Mouse (Mus musculus) layer of hippocampus, adult 11-12 months (tissue): ENCODE measurements around the gene Smagp.

Experiments
- DNase-seq: peaks from one replicate; pipeline ENCODE4 v3.0.0; 2022; ENCODE audit warnings: low spot score

Smagp gene

DNA sequence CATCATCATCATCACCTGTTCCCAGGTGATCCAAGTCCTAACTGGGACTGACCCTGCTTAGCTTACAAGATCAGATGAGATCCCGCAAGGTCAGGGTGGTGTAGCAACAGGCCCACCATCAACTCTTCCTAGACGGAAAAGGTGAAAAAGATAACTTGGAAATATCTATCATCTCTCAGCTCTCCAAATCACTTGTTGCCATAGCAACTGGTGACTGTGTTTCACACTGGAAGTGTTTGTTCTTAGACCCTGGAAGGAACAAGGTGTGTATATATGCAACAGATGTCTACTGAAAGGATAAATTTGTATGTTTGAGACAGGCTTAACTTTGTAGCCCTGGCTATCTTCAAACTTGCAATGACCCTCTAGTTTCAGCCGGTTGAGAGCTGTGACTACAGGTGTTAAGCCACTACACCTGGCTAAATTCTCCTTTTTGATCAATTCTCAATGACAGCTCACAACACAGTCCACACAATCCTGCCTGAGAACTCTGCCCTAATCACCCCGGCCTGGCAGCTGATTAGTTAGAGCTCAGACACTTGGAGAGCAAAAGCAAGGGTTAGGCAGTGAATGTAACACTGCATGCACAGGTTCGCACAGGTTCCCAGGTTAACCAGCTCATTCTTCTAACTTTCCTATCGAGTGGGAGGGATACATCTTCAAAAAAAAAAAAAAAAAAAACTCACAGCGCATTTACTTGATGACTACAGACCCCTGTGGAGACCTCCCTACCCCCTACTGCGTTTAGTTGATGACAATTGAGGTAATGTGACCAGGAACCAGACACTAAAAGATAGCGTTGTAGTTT lies 28.9 kb upstream of the Smagp start:
- no peak for DNase-seq

DNA sequence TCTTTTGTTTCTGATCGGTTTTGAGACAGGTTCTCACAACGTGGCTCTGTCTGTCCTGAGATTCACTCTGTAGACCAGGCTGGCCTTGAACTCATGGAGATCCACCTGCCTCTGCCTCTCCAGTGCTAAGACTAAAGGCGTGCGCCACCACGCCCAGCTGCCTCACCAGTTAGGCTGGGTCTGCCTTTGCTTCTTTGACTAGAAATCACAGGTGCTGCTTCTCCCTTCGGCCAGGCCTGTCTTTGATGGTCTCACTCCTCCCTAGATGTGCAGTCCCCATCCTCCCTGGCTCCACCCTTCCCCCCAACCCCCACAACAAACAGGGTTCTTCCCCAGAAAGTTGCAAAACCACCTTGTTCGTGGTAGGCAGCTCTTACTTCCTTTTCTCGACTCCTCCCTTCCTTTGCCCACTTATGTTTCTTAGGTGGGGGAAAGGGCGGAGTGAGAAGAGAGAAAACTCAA lies 28.1 kb upstream of the Smagp start:
- no peak for DNase-seq

DNA sequence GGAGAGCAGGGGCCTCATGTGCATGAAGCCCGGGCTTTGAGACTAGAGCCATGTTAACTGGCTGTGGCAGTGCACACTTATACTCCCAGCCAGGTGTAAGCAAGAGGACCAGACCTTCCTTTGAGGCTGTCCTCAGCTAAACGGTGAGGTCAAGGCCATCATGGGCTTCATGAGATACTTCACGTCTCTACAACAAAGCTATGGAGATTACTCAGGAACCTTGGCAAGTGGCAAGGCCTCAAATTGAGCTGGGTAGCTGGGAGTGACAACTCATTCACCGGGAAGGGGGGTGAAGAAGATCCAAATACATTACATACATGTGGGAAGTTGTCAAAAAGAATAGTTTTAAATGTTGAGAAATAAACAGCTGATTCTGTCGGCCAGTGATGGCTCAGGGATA lies 24.1 kb upstream of the Smagp start:
- DNase-seq = no peak

DNA sequence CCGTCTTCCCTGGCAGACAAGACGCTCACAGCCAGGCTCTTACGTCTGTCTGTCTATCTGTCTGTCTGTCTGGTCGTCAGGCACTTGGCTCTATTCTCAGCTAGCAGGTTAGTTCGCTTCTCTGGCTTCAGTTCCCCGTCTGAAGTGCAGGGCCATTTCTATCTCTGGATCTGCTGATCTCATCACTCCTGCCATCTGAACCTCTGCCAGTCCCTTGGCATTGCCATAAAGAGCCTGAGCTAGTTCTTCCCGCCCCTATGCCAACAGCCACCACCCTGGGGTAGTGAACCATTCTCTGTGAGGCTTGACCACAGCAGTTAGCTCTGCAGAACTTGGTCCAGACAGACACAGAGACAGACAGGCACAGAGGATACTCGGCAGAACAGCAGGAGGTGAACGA lies 23.6 kb upstream of the Smagp start:
- DNase-seq = peak; percentile 59

DNA sequence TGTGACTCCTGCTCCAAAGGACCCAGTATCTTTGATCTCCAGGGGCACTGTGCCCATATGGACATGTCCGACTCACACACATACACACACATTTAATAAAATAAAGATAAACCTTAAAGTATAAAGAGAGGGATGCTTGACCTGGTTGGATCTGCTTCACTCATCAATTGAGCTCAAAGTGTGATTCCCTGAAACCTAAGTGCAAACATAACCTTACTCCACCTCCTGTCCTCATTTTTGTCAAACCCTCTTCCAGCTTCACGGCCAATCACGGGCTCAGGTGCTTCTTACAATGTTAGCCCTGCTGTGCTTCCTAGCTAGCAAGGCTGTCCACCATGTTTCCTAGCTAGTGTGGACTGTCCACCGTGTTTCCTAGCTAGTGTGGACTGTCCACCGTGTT lies 18.5 kb upstream of the Smagp start:
- DNase-seq = no peak

DNA sequence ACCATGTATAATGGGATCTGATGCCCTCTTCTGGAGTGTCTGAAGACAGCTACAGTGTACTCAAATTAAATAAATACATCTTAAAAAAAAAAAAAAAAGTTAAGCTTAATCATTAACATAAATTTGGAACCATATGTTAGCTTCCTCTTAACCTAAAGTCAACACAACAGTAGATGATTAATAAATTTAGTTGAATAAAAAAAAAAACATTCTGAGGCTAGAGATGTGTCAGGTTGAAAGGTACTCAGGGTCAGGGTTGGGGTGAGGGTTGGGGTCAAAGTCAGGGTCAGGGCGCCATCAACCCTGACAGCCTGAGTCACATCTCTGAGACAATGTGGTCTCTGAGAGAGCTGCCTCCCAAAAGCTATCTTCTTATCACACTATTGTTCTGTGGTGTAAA lies 17.5 kb upstream of the Smagp start:
- no peak for DNase-seq

DNA sequence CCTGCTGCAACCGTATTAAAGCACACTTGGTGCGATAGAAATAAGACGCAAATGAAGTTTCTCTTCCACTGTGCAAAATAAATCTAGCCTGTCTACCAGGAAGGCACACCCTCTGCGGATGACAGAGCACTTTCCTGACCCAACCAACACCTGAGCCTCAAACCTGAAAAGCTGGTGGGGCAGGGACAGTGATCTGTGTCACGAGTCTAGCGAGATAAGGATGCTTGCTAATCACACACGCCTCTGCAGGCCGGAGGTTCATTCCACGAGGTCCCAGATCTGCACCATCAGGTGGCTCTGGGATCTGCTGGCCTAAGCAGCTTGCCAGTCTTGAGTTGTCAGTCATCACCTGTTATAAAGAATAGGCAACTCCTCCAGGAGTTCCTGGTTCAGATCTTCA lies 14.9 kb upstream of the Smagp start:
- no peak for DNase-seq

DNA sequence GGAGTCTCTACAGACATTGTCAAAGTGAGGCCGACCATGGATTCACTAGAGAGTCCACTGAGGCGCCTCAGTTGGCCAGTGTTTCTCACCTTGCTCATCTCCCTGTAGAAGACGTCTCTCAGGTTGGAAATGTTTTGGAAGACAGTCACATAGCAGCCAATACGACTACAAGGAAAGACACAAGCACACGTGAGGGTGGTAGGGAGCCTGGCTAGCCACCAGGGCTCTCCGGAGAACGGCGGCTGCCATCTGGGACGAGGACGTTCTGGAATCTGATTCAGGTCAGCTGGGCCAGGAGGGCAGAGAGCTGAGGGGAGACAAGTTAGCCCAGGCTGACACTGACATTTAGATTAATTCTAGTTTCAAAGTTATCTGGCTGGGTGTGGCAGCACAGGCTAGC lies 13.4 kb upstream of the Smagp start:
- DNase-seq = no peak

DNA sequence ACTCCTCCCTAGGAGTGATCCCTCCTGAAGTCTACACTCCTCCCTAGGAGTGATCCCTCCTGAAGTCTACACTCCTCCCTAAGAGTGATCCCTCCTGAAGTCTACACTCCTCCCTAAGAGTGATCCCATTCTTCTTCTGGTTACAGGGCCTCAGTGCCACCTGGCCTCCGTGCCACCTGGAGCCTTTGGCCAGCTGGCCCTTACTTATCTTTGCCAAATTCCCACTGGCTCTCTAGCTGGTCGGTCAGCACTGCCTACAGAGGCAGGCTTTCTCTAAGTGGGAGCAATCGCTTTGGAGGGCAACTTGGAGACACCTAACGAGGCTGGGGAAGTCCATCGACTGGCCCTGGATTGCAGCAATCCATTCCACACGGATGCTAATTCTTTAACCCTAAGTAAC lies 9.4 kb upstream of the Smagp start:
- DNase-seq = no peak

DNA sequence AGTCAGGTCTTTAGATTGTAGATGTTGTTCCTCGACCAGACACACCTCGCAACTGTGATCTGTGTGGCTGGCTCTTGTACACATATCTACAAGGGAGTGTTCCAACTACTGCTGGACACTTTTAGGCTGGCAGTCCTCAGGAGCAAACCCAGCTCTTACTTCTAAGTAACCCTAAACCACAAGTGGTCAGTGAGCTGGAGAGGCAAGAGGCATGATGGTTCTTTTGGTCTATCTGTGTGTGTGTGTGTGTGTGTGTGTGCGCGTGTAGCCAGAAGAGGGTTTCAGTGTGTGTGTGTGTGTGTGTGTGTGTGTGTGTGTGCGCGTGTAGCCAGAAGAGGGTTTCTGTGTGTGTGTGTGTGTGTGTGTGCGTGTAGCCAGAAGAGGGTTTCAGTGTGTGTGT lies 5.7 kb upstream of the Smagp start:
- no peak for DNase-seq

DNA sequence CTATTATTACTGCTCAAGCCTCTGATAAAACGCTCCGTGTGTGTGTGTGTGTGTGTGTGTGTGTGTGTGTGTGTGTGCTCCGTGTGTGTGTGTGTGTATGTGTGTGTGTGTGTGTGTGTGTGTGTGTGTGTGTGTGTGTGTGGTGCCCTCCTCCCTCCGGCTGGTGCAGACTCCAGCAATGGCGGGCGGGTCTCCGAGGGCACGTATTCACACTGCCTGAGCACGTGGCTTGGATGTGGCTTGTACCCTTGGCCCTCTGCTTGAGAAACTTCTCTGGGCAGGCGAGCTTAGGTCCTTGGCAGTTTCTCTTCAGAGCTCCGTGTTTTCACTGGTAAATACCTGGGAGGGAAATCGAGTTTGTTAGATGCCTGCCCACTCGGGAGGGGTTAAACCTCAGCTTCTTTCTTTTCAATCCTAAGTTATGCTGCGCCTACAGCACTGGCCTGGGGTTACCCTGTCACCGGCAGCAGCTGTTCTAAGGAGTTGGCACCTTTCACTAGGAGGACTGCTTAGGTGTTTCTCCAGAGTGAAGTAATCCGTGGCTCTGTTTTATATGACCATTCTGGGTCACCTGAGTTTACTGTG lies 4.6 kb upstream of the Smagp start:
- no peak for DNase-seq

DNA sequence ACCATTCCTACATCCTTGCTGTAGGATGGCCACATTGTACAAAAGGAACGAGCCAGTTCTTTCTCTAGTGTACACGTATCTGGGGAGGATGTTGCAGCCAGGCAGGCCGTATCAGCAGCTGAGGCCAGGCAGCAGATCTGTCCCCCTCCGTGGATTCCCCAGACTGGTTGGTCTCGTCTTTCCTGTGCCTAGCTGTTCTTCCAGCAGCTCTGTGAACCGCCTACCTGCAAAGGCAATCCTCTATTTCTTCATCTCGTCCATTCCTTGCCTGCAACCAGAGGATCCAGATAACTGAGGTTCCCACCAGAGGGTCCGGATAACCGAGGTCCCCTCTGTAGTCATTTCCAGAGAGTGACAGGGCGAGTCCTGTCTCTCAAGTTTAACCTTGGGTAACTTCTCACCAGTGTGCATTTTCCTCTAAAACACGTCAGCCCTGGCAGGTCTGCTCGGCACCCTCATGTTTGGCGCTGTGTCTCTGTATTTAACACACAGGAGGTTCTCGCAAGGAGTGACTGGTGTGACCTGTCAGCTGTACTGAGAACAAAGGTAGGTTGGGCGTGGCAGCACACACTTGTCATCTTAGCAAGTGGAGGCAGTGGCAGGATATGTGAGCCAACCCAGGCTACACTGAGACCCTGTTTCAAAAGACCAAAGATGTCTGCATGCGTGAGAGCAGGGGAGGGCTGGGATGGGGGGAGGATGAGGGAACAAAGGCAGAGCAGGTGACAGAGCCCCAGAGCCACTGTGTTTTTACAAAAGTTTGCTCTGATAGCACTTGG lies 3.4 kb upstream of the Smagp start:
- DNase-seq = no peak

DNA sequence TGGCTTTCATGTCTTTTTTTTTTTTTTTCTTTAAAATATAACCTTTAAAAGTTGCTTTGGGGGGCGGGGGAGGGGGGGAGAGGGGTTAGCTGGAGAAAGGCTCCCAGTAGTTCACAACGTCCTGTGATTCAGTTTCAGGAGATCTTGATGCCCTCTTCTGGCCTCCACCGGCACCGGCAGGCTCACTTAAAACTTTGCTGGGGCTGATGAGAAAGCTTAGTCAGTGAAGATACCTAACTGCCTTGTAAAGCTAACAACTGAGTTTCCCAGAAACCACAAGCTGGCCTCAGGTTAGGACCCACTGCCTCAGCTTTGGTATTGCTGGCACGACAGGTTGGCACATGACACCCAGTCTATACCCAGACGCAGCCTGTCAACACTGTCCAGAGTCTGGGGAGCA lies 921 bp upstream of the Smagp start:
- DNase-seq = no peak

DNA sequence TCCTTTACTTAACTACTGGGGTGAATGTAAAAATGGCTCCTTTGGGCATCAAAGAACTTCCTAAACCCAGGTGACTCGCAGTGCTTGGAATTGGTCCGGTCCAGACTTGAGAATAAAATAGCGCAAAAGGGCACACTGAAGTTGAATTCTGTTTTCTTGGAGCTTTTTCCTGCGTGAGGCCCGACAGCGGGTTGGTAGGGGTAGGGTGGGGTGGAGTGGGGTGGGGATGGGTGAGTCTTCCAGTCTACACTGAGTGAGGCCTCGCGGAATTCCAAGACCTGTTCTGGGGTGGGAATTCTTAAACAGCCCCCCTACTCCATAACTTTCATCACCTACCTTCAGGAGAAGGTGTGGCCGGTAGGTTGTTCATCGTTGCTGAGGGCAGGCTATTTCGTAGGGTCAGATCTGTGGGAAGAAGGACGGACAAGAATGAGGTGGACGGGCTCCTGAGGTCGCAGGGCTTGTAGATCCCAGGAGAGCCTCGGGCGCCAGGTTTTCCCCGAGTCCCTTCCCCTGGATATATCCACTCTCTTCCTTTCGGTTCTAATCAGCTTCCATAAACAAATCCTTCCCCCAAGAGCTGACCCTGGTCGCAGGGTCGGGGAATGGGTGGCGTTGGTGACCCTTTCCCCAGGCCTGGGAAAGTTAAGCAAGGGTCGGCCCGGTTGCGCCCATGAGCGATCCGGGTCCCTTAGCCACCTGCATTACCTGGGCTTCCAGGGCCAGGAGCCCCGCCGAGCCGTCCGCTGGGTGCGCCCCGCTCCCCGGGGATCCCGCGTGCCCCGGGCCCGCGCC lies 692 bp downstream of the Smagp start:
- no peak for DNase-seq

DNA sequence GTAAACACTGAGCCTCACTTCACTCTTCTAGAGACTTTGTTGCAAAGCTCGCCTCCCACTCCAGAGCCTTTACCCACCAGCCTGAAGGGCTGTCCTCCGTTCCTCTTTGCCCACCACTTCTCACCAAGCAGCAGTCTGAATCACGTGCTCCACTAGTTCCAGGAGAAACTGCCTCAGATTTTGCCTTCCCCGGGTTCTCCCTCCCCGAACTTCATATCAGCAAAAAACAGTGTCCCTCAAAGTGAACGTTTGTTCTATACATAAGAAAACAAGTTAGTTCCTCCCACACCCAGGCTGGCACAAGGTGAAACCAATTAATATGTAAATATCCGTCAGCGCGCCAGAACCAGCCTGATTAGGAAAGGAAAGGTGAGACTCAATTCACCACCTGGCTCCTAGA lies 1.5 kb downstream of the Smagp start:
- DNase-seq = no peak

DNA sequence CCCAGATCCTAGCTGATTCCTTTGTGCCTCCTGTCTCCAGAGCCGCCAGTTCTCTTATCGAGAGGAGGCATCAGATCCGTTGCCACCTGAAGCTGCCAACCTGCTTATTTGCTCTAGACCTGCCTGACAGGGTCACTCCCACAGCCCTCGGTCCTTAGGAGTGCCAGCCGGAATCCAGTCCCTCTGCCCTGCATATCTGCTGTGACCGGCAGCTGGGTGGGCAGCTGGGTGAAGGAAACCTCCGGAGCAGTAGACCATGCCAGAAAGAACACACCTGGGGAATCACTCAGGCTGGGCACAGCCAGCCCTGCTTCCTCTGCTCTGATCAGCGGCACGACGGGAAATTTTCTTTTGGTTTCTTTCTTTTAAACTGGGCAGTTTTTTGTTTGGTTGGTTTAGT lies 3.4 kb downstream of the Smagp start:
- DNase-seq = no peak

DNA sequence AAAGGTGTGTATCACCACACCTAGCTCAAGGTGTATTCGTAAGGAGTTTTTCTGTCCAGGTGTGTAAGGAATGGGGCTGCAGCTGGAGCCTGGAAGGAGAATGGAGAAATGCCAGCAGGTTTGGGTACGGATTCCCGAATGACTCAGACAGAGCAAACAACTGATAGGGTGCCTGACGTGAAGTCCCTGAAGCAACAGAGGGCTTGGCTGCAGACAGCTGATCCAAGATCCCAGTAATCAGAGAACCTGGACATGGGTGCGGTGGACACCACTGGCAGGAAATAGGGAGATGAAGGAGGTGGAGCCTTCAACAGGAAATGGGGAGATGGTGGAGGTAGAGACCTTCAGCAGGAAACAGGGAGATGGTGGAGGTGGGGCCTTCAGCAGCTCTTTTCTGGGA lies 4.4 kb downstream of the Smagp start:
- no peak for DNase-seq

DNA sequence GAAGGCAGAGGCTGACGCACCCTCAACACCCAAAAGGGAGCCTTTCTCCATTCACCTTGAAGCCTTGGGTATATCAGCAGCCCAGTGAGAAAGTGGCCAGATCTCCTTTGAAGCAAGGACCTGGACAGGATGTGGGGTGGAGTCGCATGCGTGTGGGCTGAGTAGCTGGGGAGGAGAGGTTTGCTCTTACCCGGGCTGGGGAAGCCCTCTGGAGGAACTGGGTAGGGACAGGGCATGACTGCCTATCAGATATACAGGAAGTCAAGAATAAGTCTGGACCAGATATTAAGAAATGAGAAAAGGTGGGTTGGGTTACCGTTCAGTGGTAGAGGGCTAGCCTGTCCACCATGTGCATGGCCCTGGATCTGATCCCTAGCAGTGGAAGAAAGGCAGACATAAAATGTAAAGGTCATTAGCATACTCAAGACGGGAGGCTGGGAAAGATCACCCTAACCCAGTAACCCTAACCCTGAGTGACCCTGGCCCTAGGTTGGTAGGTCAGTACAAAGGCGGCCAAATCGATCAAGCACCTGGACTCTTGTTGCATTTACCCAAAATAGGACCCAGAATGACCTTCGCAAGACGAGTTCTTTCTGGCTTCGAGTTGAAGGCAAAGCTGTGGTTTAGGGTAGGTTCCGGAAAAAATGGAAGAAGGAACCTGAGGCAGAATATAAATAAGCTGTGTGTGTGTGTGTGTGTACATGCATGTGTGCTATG lies 5.1 kb downstream of the Smagp start:
- no peak for DNase-seq

DNA sequence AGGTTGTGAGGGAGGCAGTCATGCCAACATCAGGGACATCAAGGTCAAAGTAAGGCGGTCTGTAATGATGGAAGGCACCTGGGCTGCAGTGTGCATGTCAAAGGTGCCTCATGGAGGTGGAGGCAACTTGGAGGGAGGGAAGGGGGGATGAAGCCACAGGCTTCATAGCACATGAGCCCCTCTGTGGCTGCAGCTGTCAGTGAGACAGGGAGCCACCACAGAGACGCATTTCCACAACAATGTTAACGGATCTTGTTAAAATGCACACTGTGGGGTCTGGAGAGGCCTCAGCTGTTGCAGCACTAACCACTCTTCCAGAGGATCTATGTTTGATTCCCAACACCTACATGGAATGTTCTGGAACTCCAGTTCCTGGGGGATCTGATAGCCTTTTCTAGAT lies 6.6 kb downstream of the Smagp start:
- no peak for DNase-seq

DNA sequence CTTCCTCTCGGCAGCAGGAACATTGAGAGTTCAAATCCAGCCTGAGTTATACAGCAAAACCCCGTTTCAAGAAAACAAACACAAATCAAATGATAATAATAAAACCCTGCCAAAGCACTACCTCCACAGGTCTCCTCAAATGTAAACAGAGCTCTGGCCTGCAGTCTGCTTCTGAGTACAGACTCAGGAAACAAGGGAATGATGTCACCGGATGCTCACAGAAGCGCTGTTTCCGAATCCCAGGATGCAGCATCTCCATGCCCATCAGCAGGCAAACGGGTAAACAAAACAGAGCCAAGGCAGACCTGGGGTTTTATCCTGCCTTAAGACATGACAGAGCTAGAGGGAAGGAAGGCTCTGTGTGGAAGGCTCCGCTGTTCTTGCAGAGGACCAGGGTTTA lies 7.9 kb downstream of the Smagp start:
- no peak for DNase-seq

DNA sequence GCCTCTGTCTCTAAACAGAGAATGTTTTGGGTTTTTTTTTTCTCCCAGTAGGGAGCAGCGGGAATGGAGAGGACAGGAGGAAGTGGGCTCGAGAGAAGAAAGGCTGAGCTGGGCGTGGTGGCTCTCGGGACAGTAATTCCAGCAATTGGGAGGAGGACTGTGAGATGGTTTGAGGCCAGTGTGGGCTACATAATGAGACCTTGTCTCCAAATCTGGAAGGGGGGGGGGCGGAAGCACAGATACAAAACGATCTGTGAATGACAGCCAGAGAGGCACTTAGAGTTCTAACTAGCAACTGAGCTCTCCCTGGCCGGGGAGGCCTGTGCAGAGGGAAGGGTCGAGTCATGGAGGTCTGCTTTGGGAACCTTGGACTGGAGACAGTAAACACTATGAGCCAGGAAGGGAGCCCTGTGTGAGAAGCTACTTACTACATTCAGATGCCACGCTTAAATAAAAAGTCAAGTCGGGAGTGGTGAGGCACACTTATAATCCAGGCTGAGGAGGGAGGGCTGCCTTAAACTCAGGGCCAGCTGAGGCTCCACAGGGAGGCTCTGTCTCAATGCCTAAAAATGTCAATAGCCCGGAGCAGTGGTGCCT lies 8.9 kb downstream of the Smagp start:
- no peak for DNase-seq
